Mouse (Mus musculus): ENCODE measurements around the gene Ralbp1. TPM values are rescaled to one million over a fixed set of nuclear protein-coding genes. Genes with fewer than 3 reads are reported as not detected.
A peak's percentile ranks its signal among the peaks of the same experiment; 100 is the strongest.

The Ralbp1 gene
- polyA plus RNA-seq, 1 experiment from 2014 or later, result 45.4 TPM

DNA sequence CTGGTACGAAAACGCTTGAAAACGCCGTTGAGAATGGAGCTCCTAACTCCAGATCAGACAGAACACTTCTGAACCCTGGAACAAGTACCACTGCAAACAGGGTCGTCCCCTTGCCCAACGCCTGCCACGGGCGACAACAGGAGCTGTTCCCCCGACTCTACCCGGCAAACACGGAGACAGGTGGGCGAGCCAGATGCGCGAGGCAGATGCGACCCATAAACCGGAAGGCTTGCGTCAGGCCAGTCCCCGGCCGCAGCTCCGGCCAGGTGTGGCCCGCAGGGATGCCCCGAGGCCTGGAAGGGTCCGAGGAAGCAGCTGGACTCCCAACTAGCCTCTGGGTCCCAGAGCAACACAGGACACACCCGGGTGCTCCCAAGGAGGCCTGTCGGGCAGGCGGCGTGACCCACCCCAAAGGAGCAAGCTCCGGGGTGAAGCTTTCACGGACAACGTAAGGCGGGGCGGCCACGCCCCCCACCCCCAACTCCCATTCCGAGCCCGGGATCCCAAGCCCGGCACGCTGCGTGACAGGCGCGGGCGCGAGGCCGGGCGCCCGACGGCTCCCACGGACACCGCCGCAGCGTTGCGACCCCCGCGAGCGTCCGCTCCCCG is 1.4 kb downstream of the Ralbp1 start:
- Histone ChIP-seq H3K27ac (ENCODE audit: low read depth, low read length) (0 out of 2 replicates have a peak overlapping the region, but pooled peaks have one; percentile 60), H3K9me3 (ENCODE audit: control insufficient read depth, low read length) (no peaks in the 10 kb centered on the region), H3K4me1 (ENCODE audit: control insufficient read depth, insufficient read depth, low read length) (peaks cover 14% of the 10 kb centered on the region), H3K27me3 (ENCODE audit: control insufficient read depth, insufficient read depth, low read length) (no peaks in the 10 kb centered on the region), H3K4me3 (ENCODE audit: low read depth, low read length) (peak overlapping the region; percentile 79), H3K36me3 (ENCODE audit: control insufficient read depth, insufficient read depth, low read length) (no peaks in the 10 kb centered on the region), H3K9ac (ENCODE audit: low read length) (peak overlapping the region; percentile 79), H3K4me2 (peak overlapping the region; percentile 91)
- DNase-seq (ENCODE audit: low spot score, missing footprints) (peak; percentile 95), ATAC-seq (ENCODE audit: low FRiP score) (peak; percentile 62; the same call in 1 of the 2 replicates)
- under 1% methylated on average over 54 of the region's 56 CpGs for WGBS

DNA sequence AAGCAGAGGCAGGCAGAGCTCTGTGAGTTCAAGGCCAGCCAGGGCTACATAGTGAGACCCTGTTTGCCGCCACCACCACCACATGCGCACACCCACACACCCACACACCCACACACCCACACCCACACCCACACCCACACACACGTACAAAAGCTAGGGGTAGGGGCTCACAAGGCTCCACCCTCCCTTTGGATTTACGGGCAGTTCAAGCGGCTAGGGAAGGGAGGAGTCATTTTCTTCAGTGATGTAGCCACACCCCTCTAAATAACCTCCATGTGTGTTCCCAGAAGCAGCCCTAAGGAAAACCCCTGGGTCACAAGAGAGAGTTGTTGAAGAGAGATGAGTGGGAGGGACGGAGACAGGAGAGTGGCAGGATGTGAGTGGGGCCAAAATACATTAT is 8.6 kb downstream of the Ralbp1 start:
- H3K27me3 ChIP-seq (ENCODE audit: control insufficient read depth, insufficient read depth, low read length), result no peaks in the 10 kb centered on the region
- H3K9ac ChIP-seq (ENCODE audit: low read length), result no peak overlapping the region
- no peak overlapping the region for H3K4me3 ChIP-seq (ENCODE audit: low read depth, low read length)
- H3K27ac ChIP-seq (ENCODE audit: low read depth, low read length), result no peak overlapping the region
- no peak overlapping the region for H3K4me2 ChIP-seq
- H3K36me3 ChIP-seq (ENCODE audit: control insufficient read depth, insufficient read depth, low read length), result no peaks in the 10 kb centered on the region
- H3K4me1 ChIP-seq (ENCODE audit: control insufficient read depth, insufficient read depth, low read length), result no peaks in the 10 kb centered on the region
- WGBS, result 73% methylated on average over 6 of the region's 6 CpGs
- peak; percentile 66 for DNase-seq (ENCODE audit: low spot score, missing footprints)
- ATAC-seq (ENCODE audit: low FRiP score), result no peak
- no peaks in the 10 kb centered on the region for H3K9me3 ChIP-seq (ENCODE audit: control insufficient read depth, low read length)

DNA sequence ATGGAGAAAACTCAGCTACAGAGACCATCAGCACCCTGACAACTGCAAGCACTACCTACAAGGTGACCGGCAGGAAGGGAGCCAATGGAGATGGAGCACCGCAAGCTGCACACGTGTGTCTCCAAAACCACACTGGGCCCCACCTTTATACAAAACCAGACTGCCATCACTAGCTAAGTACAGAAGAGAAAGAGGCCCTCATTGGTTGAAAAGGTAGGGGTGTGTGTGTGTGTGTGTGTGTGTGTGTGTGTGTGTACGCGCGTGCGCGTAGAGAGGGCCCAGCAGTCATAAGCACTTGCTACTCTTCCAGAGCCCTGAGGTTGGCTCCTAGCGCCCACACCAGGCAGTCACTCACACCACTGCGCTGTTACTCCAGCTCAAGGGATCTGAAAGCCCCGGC is 11.8 kb downstream of the Ralbp1 start:
- 90% methylated on average over 11 of the region's 11 CpGs for WGBS
- Histone ChIP-seq H3K27ac (ENCODE audit: low read depth, low read length) (no peak overlapping the region), H3K9me3 (ENCODE audit: control insufficient read depth, low read length) (no peaks in the 10 kb centered on the region), H3K27me3 (ENCODE audit: control insufficient read depth, insufficient read depth, low read length) (no peaks in the 10 kb centered on the region), H3K9ac (ENCODE audit: low read length) (no peak overlapping the region), H3K4me1 (ENCODE audit: control insufficient read depth, insufficient read depth, low read length) (no peaks in the 10 kb centered on the region), H3K36me3 (ENCODE audit: control insufficient read depth, insufficient read depth, low read length) (no peaks in the 10 kb centered on the region), H3K4me2 (no peak overlapping the region), H3K4me3 (ENCODE audit: low read depth, low read length) (no peak overlapping the region)
- ATAC-seq (ENCODE audit: low FRiP score), result no peak
- peak; percentile 37 for DNase-seq (ENCODE audit: low spot score, missing footprints)

DNA sequence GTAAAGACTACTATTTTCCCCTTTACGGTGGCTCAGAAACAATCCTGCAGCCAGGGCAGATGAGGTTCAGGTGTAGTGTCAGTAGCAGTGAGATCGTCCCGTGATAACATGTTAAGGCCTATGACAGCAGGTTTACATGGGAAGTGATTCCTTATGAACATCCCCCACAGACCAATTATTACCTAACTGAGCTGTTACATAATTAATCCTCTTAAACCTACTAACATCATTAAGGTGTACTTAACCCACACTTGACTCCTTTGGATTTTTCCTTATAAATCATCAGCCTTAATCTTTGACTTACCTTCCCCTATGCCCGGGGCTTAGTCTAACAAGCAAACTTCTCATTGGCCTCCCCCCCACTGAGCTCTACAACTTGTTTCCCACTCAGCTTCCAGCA is 12.4 kb downstream of the Ralbp1 start:
- no peaks in the 10 kb centered on the region for H3K9me3 ChIP-seq (ENCODE audit: control insufficient read depth, low read length)
- ATAC-seq (ENCODE audit: low FRiP score) (no peak), DNase-seq (ENCODE audit: low spot score, missing footprints) (peak; percentile 2)
- no peak overlapping the region for H3K4me2 ChIP-seq
- no peaks in the 10 kb centered on the region for H3K4me1 ChIP-seq (ENCODE audit: control insufficient read depth, insufficient read depth, low read length)
- no peak overlapping the region for H3K9ac ChIP-seq (ENCODE audit: low read length)
- no peaks in the 10 kb centered on the region for H3K36me3 ChIP-seq (ENCODE audit: control insufficient read depth, insufficient read depth, low read length)
- no peak overlapping the region for H3K27ac ChIP-seq (ENCODE audit: low read depth, low read length)
- H3K27me3 ChIP-seq (ENCODE audit: control insufficient read depth, insufficient read depth, low read length), result no peaks in the 10 kb centered on the region
- 84% methylated on average over 4 of the region's 4 CpGs for WGBS
- H3K4me3 ChIP-seq (ENCODE audit: low read depth, low read length), result no peak overlapping the region

DNA sequence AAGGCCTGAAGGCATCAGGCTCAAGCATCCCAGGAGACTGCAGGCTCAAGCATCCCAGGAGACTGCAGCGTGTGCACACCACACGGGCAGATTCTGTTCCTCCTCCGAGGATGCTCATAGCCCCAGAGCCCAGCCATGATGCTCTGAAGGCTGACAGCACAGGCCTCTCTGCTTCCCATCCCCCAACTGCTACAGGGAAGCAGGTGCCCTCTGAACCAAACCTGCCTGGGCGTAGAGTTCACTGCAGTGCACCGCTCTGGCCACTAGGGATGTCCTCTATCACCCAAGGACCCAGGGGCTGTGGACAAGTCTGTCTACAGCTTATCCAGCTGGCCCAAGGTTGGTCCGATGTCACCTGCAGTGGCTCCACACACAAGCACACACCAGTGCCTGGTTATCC is 12.9 kb downstream of the Ralbp1 start:
- peak; percentile 87 for DNase-seq (ENCODE audit: low spot score, missing footprints)
- H3K4me2 ChIP-seq, result no peak overlapping the region
- WGBS, result 30% methylated on average over 6 of the region's 6 CpGs

DNA sequence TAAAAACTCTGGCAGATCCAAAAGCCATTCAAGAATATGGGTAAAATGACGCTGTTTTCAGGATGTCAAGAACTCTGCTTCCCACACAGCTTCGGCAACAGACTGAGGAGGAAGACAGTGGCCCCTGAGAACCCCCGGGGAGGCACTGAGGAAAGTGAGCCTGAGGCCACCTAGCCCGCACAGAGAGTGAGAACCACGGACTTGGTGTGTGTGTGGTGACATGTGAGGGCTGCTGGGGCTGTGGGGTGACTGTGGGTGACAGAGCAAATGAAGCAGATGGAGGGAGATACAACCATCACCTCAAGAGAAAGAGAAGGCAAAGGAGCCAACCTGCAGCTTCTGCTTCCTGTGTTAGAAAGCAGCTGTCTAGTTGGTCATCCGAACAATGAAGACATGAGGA is 13.5 kb downstream of the Ralbp1 start:
- no peak overlapping the region; the same call in 1 of the 2 replicates for H3K27ac ChIP-seq (ENCODE audit: low read depth, low read length)

More for the DNA sequence above, 12.9 kb downstream of the Ralbp1 start:
- Histone ChIP-seq H3K4me1 (ENCODE audit: control insufficient read depth, insufficient read depth, low read length) (no peaks in the 10 kb centered on the region), H3K36me3 (ENCODE audit: control insufficient read depth, insufficient read depth, low read length) (no peaks in the 10 kb centered on the region), H3K27me3 (ENCODE audit: control insufficient read depth, insufficient read depth, low read length) (no peaks in the 10 kb centered on the region), H3K27ac (ENCODE audit: low read depth, low read length) (no peak overlapping the region), H3K9ac (ENCODE audit: low read length) (no peak overlapping the region), H3K9me3 (ENCODE audit: control insufficient read depth, low read length) (no peaks in the 10 kb centered on the region), H3K4me3 (ENCODE audit: low read depth, low read length) (no peak overlapping the region)
- ATAC-seq (ENCODE audit: low FRiP score), result peak; percentile 65; the same call in 1 of the 2 replicates

DNA sequence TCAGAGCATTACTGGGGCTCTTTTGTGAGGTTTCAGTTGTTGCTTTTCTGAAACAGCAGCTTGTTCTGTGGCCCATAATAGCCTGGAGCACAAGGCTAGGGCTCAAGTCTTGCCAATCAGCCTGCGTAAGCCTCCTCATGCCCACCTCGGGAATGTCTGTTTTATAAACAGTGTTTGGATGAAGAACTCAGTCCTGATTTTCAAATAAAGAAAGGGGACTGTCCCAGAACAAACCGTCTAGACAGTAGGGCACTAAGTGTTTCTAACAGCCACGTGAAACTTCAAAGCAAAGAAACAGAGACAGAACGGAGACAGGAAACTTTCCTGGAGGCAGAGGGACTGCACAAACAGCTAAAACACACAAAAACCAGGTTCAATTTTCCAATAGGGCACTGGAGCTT is 14.0 kb downstream of the Ralbp1 start:
- H3K4me1 ChIP-seq (ENCODE audit: control insufficient read depth, insufficient read depth, low read length), result no peaks in the 10 kb centered on the region
- H3K4me2 ChIP-seq, result no peak overlapping the region
- WGBS, result 64% methylated on average over 5 of the region's 5 CpGs
- H3K27me3 ChIP-seq (ENCODE audit: control insufficient read depth, insufficient read depth, low read length), result no peaks in the 10 kb centered on the region
- peaks cover under 1% of the 10 kb centered on the region; the same call in 1 of the 2 replicates for H3K36me3 ChIP-seq (ENCODE audit: control insufficient read depth, insufficient read depth, low read length)
- H3K27ac ChIP-seq (ENCODE audit: low read depth, low read length), result no peak overlapping the region; the same call in 1 of the 2 replicates
- H3K9me3 ChIP-seq (ENCODE audit: control insufficient read depth, low read length), result no peaks in the 10 kb centered on the region
- H3K9ac ChIP-seq (ENCODE audit: low read length), result no peak overlapping the region
- no peak for ATAC-seq (ENCODE audit: low FRiP score)
- H3K4me3 ChIP-seq (ENCODE audit: low read depth, low read length), result no peak overlapping the region
- peak; percentile 76 for DNase-seq (ENCODE audit: low spot score, missing footprints)

More for the DNA sequence above, 13.5 kb downstream of the Ralbp1 start:
- Histone ChIP-seq H3K27me3 (ENCODE audit: control insufficient read depth, insufficient read depth, low read length) (no peaks in the 10 kb centered on the region), H3K4me3 (ENCODE audit: low read depth, low read length) (no peak overlapping the region), H3K9me3 (ENCODE audit: control insufficient read depth, low read length) (no peaks in the 10 kb centered on the region), H3K36me3 (ENCODE audit: control insufficient read depth, insufficient read depth, low read length) (no peaks in the 10 kb centered on the region), H3K4me2 (no peak overlapping the region), H3K4me1 (ENCODE audit: control insufficient read depth, insufficient read depth, low read length) (no peaks in the 10 kb centered on the region), H3K9ac (ENCODE audit: low read length) (no peak overlapping the region)
- ATAC-seq (ENCODE audit: low FRiP score), result no peak
- 80% methylated on average over 6 of the region's 6 CpGs for WGBS
- peak; percentile 47 for DNase-seq (ENCODE audit: low spot score, missing footprints)

DNA sequence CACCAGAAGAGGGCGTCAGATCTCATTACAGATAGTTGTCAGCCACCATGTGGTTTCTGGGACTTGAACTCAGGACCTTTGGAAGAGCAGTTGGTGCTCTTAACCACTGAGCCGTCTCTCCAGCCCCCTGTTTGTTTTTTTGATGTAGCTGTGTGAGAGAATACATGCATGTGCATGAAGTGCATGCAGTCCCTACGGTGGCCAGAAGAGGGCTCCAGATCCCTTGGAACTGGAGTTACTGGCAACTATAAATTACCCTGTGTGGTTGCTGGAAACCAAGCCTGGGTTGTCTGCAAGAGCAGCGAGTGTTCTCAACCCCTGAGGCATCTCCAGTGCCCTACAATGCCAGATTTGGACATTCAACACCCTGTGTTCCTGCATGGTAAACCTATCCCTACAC is 15.5 kb downstream of the Ralbp1 start:
- ATAC-seq (ENCODE audit: low FRiP score) (no peak), DNase-seq (ENCODE audit: low spot score, missing footprints) (peak; percentile 96)
- no peak overlapping the region for H3K4me2 ChIP-seq
- H3K27ac ChIP-seq (ENCODE audit: low read depth, low read length), result no peak overlapping the region
- no peak overlapping the region for H3K9ac ChIP-seq (ENCODE audit: low read length)
- peaks cover 3% of the 10 kb centered on the region; the same call in 1 of the 2 replicates for H3K36me3 ChIP-seq (ENCODE audit: control insufficient read depth, insufficient read depth, low read length)
- H3K4me3 ChIP-seq (ENCODE audit: low read depth, low read length), result no peak overlapping the region
- WGBS, result 51% methylated on average over 4 of the region's 4 CpGs
- no peaks in the 10 kb centered on the region for H3K4me1 ChIP-seq (ENCODE audit: control insufficient read depth, insufficient read depth, low read length)
- H3K9me3 ChIP-seq (ENCODE audit: control insufficient read depth, low read length), result no peaks in the 10 kb centered on the region
- no peaks in the 10 kb centered on the region for H3K27me3 ChIP-seq (ENCODE audit: control insufficient read depth, insufficient read depth, low read length)

DNA sequence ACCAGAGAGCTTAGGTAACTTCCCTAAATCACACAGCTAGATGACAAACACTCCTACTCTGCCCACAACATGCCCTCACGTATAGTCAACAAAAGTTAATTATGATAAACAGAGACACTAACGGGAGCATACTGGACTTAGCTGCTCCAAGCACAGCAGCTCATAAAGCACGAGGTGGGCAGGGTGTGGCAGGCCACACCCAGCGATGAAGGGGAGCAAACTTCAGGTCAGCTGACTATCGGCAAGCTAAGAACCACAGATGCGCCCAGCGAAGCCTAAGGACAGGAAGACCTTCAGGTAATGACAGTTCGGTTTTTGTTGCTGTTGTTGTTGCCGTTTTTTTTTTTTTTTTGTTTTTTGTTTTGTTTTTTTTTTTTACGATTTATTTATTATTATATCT is 15.9 kb downstream of the Ralbp1 start:
- peaks cover 3% of the 10 kb centered on the region; the same call in 1 of the 2 replicates for H3K36me3 ChIP-seq (ENCODE audit: control insufficient read depth, insufficient read depth, low read length)
- H3K4me3 ChIP-seq (ENCODE audit: low read depth, low read length), result no peak overlapping the region
- ATAC-seq (ENCODE audit: low FRiP score) (no peak), DNase-seq (ENCODE audit: low spot score, missing footprints) (peak; percentile 14)
- H3K4me2 ChIP-seq, result no peak overlapping the region
- H3K27me3 ChIP-seq (ENCODE audit: control insufficient read depth, insufficient read depth, low read length), result no peaks in the 10 kb centered on the region
- H3K9ac ChIP-seq (ENCODE audit: low read length), result no peak overlapping the region
- H3K27ac ChIP-seq (ENCODE audit: low read depth, low read length), result no peak overlapping the region
- no peaks in the 10 kb centered on the region for H3K4me1 ChIP-seq (ENCODE audit: control insufficient read depth, insufficient read depth, low read length)
- WGBS, result 86% methylated on average over 10 of the region's 10 CpGs
- no peaks in the 10 kb centered on the region for H3K9me3 ChIP-seq (ENCODE audit: control insufficient read depth, low read length)

All from midbrain, embryonic 11.5 days (tissue).